Mouse (Mus musculus): Measurements from ENCODE around the gene Fuz.

DNA sequence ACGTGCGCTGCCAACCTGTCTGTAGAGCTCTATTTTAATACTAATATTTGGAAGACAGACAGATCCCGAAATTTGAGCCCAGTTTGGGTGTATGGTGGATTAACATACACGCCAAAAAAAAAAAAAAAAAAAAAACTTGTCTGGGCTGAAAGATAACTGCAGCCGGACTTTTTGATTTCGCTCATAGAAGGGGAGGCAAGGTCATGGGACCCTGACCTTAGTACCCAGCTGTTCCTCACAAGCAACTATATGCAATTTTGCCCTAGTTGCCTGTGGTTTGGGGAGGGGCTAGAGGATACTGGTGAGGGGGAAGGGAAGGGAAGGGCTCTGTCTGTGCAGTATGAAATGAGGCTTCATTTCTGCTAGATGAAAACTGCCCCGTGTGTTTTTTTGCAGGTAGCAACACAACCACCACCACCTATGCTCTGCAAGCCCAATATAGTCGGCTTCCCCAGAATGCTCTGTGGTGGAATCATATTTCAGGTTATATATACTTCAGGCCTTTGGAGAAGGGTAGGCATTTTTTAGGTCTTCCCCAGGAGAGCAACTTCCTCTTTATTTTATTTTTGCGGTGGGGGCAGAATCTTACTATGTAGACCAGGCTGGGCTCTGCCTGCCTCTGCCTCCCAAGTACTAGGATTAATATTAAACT is 39.5 kb upstream of the Fuz start:
- no peak for TF ChIP-seq CTCF (IDR thresholded peaks at IDR 0.05; ENCODE audit: low read depth)
- TF ChIP-seq EP300 (IDR thresholded peaks at IDR 0.05; ENCODE audit: low read depth), result no peak

Data from heart, postnatal 0 days (tissue).